Mouse (Mus musculus) layer of hippocampus, postnatal 25 days (tissue): Measurements from ENCODE around the gene Fam205a4. TPM values are rescaled to one million over a fixed set of nuclear protein-coding genes. Genes with fewer than 3 reads are reported as not detected.
"Not testable (repeated sequence)": the region's sequence is repeated elsewhere in the genome, so short reads cannot be mapped to it uniquely, and the experiment has no call there.

Source experiments
- DNase-seq, 2 experiments: peaks; one replicate each; pipeline ENCODE4 v3.0.0; 2022; ENCODE audit warnings: mixed read lengths in 2 of 2, low spot score in 1 of 2; ENCODE audit errors: extremely low spot score in 1 of 2
- total RNA-seq, 2 experiments: library from RNA; stranded (reverse); gene quantifications; 2 replicates each; pipeline ENCODE4 v1.2.3; 2021

The Fam205a4 gene
- 1 to 10 TPM; 1.1 to 1.8 TPM for total RNA-seq

DNA sequence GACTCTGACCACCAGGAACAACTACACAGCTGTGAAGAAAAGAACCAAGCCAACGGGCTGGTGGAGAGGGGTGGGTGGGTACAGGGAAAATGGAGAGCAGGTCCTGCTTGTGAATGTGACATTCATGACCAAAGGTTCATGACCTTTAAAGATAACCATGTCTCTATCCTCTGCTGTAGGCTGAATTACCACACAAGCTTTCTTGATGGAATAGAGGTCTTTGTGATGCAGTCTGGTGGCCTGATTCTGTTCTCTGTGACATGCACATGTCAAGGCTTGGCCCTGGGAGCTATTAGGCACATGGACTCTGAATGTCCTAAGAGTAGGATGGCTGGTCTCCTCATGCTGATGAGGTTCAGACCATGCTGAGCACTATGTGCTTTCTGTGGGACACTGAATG is at the start of gene Fam205a4:
Gene Fam205a4 (plus strand): TSS at position 301 of the 400 bp plus-strand sequence.
- not testable (repeated sequence) for DNase-seq

DNA sequence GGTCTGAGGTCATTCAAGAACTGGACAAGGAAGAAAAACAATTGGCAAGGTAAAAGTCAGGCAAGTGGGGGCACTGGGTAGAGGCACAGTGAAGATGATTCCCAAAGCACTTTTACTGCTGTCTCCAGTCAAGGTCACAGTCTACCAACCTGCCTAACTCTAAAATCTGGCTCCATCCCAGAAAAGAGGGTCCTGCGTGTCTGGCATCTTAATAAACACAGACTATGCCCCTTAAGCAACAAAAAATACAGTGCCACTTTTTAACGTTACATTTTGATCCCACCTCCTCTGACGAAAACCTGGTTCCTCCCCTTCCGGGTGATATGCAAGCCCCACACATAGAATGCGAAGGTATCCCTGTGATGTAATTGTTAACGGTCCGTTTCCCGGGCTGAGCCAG is 24.6 kb upstream of the Fam205a4 start, which contains the start of gene Gm20878:
Gene Gm20878 (plus strand): TSS at position 301 of the 400 bp plus-strand sequence.
- not testable (repeated sequence) for DNase-seq

Other genes starting within 250 kb of the Fam205a4 start
- gene Dctn3, start 242.9 kb upstream of the Fam205a4 start, total RNA-seq = 100 to 1,000 TPM; 149 to 172 TPM
- not detected for gene Arid3c, start 234.9 kb upstream of the Fam205a4 start, total RNA-seq
- gene Galt, start 210.8 kb upstream of the Fam205a4 start, total RNA-seq = 10 to 100 TPM; 54.3 to 55.7 TPM
- 10 to 100 TPM; 40.0 to 41.6 TPM for gene Sigmar1, start 209.9 kb upstream of the Fam205a4 start, total RNA-seq
- 100 to 1,000 TPM; 121 to 134 TPM for gene Ccl27a, start 191.8 kb upstream of the Fam205a4 start, total RNA-seq
- gene Gm21541, start 62.4 kb upstream of the Fam205a4 start, total RNA-seq = not detected
- 10 to 100 TPM; 16.0 to 17.9 TPM for gene Gm20878, start 24.5 kb upstream of the Fam205a4 start, total RNA-seq
- 1 to 10 TPM in 1 of 2 experiments, under 1 TPM in 1; 0.56 to 3.9 TPM for gene Gm21093, start 68.7 kb downstream of the Fam205a4 start, total RNA-seq
- gene Gm3893, start 125.1 kb downstream of the Fam205a4 start, total RNA-seq = not detected
- gene Gm13304, start 148.8 kb downstream of the Fam205a4 start, total RNA-seq = 10 to 100 TPM in 1 of 2 experiments, 1 to 10 TPM in 1; 8.9 to 15.5 TPM
- gene Gm13306, start 187.4 kb downstream of the Fam205a4 start, total RNA-seq = 10 to 100 TPM in 1 of 2 experiments, 1 to 10 TPM in 1; 4.6 to 11.6 TPM
- 1 to 10 TPM; 1.7 to 3.0 TPM for gene Gm13305, start 202.5 kb downstream of the Fam205a4 start, total RNA-seq